Mouse (Mus musculus) stomach, postnatal 0 days (tissue): ENCODE data around the gene Htra1. TPM values are rescaled to one million over a fixed set of nuclear protein-coding genes. Genes with fewer than 3 reads are reported as not detected.

Experiments used
- ATAC-seq: fragments of 200-750 bp; cut with Nextera tagmentation; 2 replicates; pipeline ENCODE4 v1.8.0; 2017; ENCODE audit not compliant: low FRiP score, low TSS enrichment
- DNase-seq: peaks from one replicate; pipeline ENCODE4 v3.0.0-alpha.2; 2016; ENCODE audit warnings: low spot score
- H3K27ac ChIP-seq: fragments of 300-500 bp; sonication (generic); replicated peaks from 2 replicates; pipeline ENCODE4 v1.5.1; 2014; ENCODE audit warnings: mild to moderate bottlenecking, control low read depth
- H3K27me3 ChIP-seq: fragments of 300-500 bp; sonication (generic); 2 replicates; pipeline ENCODE4 v1.6.1; 2014; ENCODE audit warnings: low read length; ENCODE audit not compliant: control insufficient read depth, insufficient read depth
- H3K36me3 ChIP-seq: fragments of 300-500 bp; sonication (generic); 2 replicates; pipeline ENCODE4 v1.6.1; 2014; ENCODE audit warnings: low read length, mixed read lengths; ENCODE audit not compliant: control insufficient read depth, insufficient read depth
- H3K4me1 ChIP-seq: fragments of 300-500 bp; sonication (generic); replicated peaks from 2 replicates; pipeline ENCODE4 v1.6.1; 2014; ENCODE audit warnings: antibody characterized with exemption; ENCODE audit not compliant: control insufficient read depth, insufficient read depth
- H3K4me2 ChIP-seq: fragments of 300-500 bp; sonication (generic); replicated peaks from 2 replicates; pipeline ENCODE4 v1.6.1; 2014; ENCODE audit warnings: low read depth, mild to moderate bottlenecking, control low read depth, moderate library complexity
- H3K4me3 ChIP-seq: fragments of 300-500 bp; sonication (generic); 2 replicates; pipeline ENCODE4 v1.5.1; 2014; ENCODE audit warnings: low read depth, low read length, control low read depth
- H3K9ac ChIP-seq: fragments of 300-500 bp; sonication (generic); 2 replicates; pipeline ENCODE4 v1.6.1; 2014; ENCODE audit warnings: mild to moderate bottlenecking, low read length, control low read depth, mixed read lengths
- H3K9me3 ChIP-seq: fragments of 300-500 bp; sonication (generic); 2 replicates; pipeline ENCODE4 v1.6.1; 2016; ENCODE audit warnings: low read length; ENCODE audit not compliant: control insufficient read depth
- CTCF ChIP-seq: IDR thresholded peaks from 2 replicates; pipeline ENCODE4 v1.5.1; 2016; ENCODE audit warnings: antibody characterized with exemption, low read depth, mild to moderate bottlenecking, moderate library complexity
- EP300 ChIP-seq: optimal IDR thresholded peaks from 2 replicates; pipeline ENCODE3; 2016; ENCODE audit warnings: antibody characterized with exemption
- WGBS: fragments of 180-500 bp; shearing (Covaris S2); extraction: QIAGEN DNeasy Blood & Tissue Kit; methylation state at CpG from one replicate; pipeline ENCODE4 v1.1.7; 2014; 5-methylcytosine and 5-hydroxymethylcytosine counted together
- polyA plus RNA-seq: library from polyadenylated mRNA; unstranded; fragments of >200 nt; fragmentation: Nextera tagmentation; extraction: Ambion mirVana; gene quantifications from 2 replicates; pipeline ENCODE4 v1.2.1, GENCODE M21; 2015

Htra1 gene
- polyA plus RNA-seq, 1 experiment from 2014 or later, result 51.6 TPM

GRCm38 (mm10) chr7:131004071-131004470, 68.2 kb downstream of the Htra1 start:
- 84% methylated on average over 5 of the region's 5 CpGs for WGBS
- Histone ChIP-seq H3K27me3 (no peaks in the 10 kb centered on the region), H3K27ac (no peak overlapping the region), H3K9ac (no peak overlapping the region), H3K4me3 (no peak overlapping the region), H3K4me2 (no peak overlapping the region), H3K4me1 (no peaks in the 10 kb centered on the region), H3K9me3 (0 out of 2 replicates have a peak, but pooled peaks cover 3% of the 10 kb centered on the region), H3K36me3 (no peaks in the 10 kb centered on the region)
- TF ChIP-seq EP300, result no peak
- no peak for TF ChIP-seq CTCF
- ATAC-seq (no peak), DNase-seq (no peak)

- Histone ChIP-seq H3K27me3 (no peaks in the 10 kb centered on the region), H3K4me3 (no peak overlapping the region), H3K9ac (no peak overlapping the region), H3K36me3 (no peaks in the 10 kb centered on the region), H3K9me3 (0 out of 2 replicates have a peak, but pooled peaks cover 3% of the 10 kb centered on the region), H3K27ac (no peak overlapping the region), H3K4me1 (no peaks in the 10 kb centered on the region), H3K4me2 (no peak overlapping the region)
- WGBS, result 97% methylated on average over 2 of the region's 2 CpGs
- TF ChIP-seq EP300 (no peak), CTCF (no peak)
- ATAC-seq (no peak), DNase-seq (no peak)
Observed at GRCm38 (mm10) chr7:131007221-131007620, 71.3 kb downstream of the Htra1 start.

- DNase-seq (no peak), ATAC-seq (no peak)
- Histone ChIP-seq H3K27ac (no peak overlapping the region), H3K4me2 (no peak overlapping the region), H3K9ac (no peak overlapping the region), H3K4me1 (no peaks in the 10 kb centered on the region), H3K9me3 (0 out of 2 replicates have a peak, but pooled peaks cover 3% of the 10 kb centered on the region), H3K36me3 (no peaks in the 10 kb centered on the region), H3K27me3 (no peaks in the 10 kb centered on the region), H3K4me3 (no peak overlapping the region)
- TF ChIP-seq CTCF (no peak), EP300 (no peak)
- WGBS, result 83% methylated on average over 5 of the region's 5 CpGs
Observed at GRCm38 (mm10) chr7:131009178-131009577, 73.3 kb downstream of the Htra1 start.

- H3K27ac ChIP-seq, result no peak overlapping the region
Observed at GRCm38 (mm10) chr7:131011901-131012300, 76.0 kb downstream of the Htra1 start.

GRCm38 (mm10) chr7:131019181-131019580, 83.3 kb downstream of the Htra1 start:
- TF ChIP-seq EP300 (no peak), CTCF (no peak)
- no peaks in the 10 kb centered on the region for H3K9me3 ChIP-seq
- H3K4me2 ChIP-seq, result no peak overlapping the region
- no peak overlapping the region for H3K9ac ChIP-seq
- no peak for ATAC-seq
- no peak overlapping the region for H3K27ac ChIP-seq
- 76% methylated on average over 2 of the region's 2 CpGs for WGBS
- no peaks in the 10 kb centered on the region for H3K27me3 ChIP-seq
- H3K4me3 ChIP-seq, result no peak overlapping the region
- no peak for DNase-seq
- no peaks in the 10 kb centered on the region for H3K36me3 ChIP-seq
- H3K4me1 ChIP-seq, result no peaks in the 10 kb centered on the region

More at GRCm38 (mm10) chr7:131011901-131012300, 76.0 kb downstream of the Htra1 start:
- Histone ChIP-seq H3K27me3 (no peaks in the 10 kb centered on the region), H3K36me3 (no peaks in the 10 kb centered on the region), H3K9me3 (0 out of 2 replicates have a peak, but pooled peaks cover 3% of the 10 kb centered on the region), H3K4me1 (no peaks in the 10 kb centered on the region), H3K4me3 (no peak overlapping the region), H3K9ac (no peak overlapping the region), H3K4me2 (no peak overlapping the region)
- ATAC-seq, result 0 out of 2 replicates have a peak, but pooled peaks have one; percentile 54
- WGBS, result 53% methylated on average over 1 of the region's 1 CpGs
- TF ChIP-seq CTCF (no peak), EP300 (no peak)
- no peak for DNase-seq

- Histone ChIP-seq H3K27me3 (no peaks in the 10 kb centered on the region), H3K27ac (peak overlapping the region; percentile 69), H3K4me3 (no peak overlapping the region), H3K4me1 (no peaks in the 10 kb centered on the region), H3K9ac (no peak overlapping the region), H3K36me3 (no peaks in the 10 kb centered on the region), H3K4me2 (no peak overlapping the region), H3K9me3 (no peaks in the 10 kb centered on the region)
- no peak for DNase-seq
- TF ChIP-seq EP300 (no peak), CTCF (no peak)
- 33% methylated on average over 1 of the region's 1 CpGs for WGBS
- peak; percentile 57; the same call in 1 of the 2 replicates for ATAC-seq
Observed at GRCm38 (mm10) chr7:131024807-131025206, 88.9 kb downstream of the Htra1 start.
